Mouse (Mus musculus): Measurements from ENCODE around the gene Ptk6.
"Not testable (repeated sequence)": the region's sequence is repeated elsewhere in the genome, so short reads cannot be mapped to it uniquely, and the experiment has no call there.

Gene Ptk6

GRCm38 (mm10) chr2:181219538-181220216 lies 17.1 kb upstream of the Ptk6 start, which contains the start of gene Fndc11:
Gene Fndc11 (plus strand): TSS chr2:181220013.
- peak; percentile 15 for DNase-seq (ENCODE audit: low spot score)

- DNase-seq (ENCODE audit: low spot score): no peak
These were observed 16.4 kb upstream of the Ptk6 start for GRCm38 (mm10) chr2:181218881-181219485.

GRCm38 (mm10) chr2:181216037-181216436 lies 13.4 kb upstream of the Ptk6 start:
- DNase-seq (ENCODE audit: low spot score): no peak

GRCm38 (mm10) chr2:181213021-181213445 lies 10.4 kb upstream of the Ptk6 start, which contains the start of gene Srms:
Gene Srms (minus strand): TSS chr2:181213185.
- DNase-seq (ENCODE audit: low spot score): no peak

- DNase-seq (ENCODE audit: low spot score): no peak
These were observed 9.9 kb upstream of the Ptk6 start for GRCm38 (mm10) chr2:181212389-181213020.

- DNase-seq (ENCODE audit: low spot score): no peak
These were observed 3.5 kb upstream of the Ptk6 start for GRCm38 (mm10) chr2:181206118-181206517.

- no peak for DNase-seq (ENCODE audit: low spot score)
These were observed 3.1 kb upstream of the Ptk6 start for GRCm38 (mm10) chr2:181205678-181206077.

GRCm38 (mm10) chr2:181202886-181203285 lies 297 bp upstream of the Ptk6 start:
- no peak for DNase-seq (ENCODE audit: low spot score)

GRCm38 (mm10) chr2:181201606-181202005 lies 983 bp downstream of the Ptk6 start:
- DNase-seq (ENCODE audit: low spot score): no peak

GRCm38 (mm10) chr2:181196628-181197300 lies 5.8 kb downstream of the Ptk6 start:
- DNase-seq (ENCODE audit: low spot score): no peak

GRCm38 (mm10) chr2:181193044-181193443 lies 9.5 kb downstream of the Ptk6 start:
- DNase-seq (ENCODE audit: low spot score): no peak

- no peak for DNase-seq (ENCODE audit: low spot score)
These were observed 10.7 kb downstream of the Ptk6 start for GRCm38 (mm10) chr2:181191936-181192335.

GRCm38 (mm10) chr2:181191385-181191784 lies 11.2 kb downstream of the Ptk6 start:
- not testable (repeated sequence) for DNase-seq (ENCODE audit: low spot score)

GRCm38 (mm10) chr2:181189321-181189720 lies 13.3 kb downstream of the Ptk6 start:
- no peak for DNase-seq (ENCODE audit: low spot score)

- DNase-seq (ENCODE audit: low spot score): no peak
These were observed 13.9 kb downstream of the Ptk6 start for GRCm38 (mm10) chr2:181188681-181189080.

- peak; percentile 89 for DNase-seq (ENCODE audit: low spot score)
These were observed 15.2 kb downstream of the Ptk6 start, which contains the start of gene Ppdpf for GRCm38 (mm10) chr2:181187121-181188000. Gene Ppdpf (plus strand): TSS chr2:181187247.

GRCm38 (mm10) chr2:181186635-181187034 lies 16.0 kb downstream of the Ptk6 start:
- peak; percentile 79 for DNase-seq (ENCODE audit: low spot score)

- no peak for DNase-seq (ENCODE audit: low spot score)
These were observed 21.7 kb downstream of the Ptk6 start for GRCm38 (mm10) chr2:181180898-181181297.

GRCm38 (mm10) chr2:181178471-181178870 lies 24.1 kb downstream of the Ptk6 start:
- no peak for DNase-seq (ENCODE audit: low spot score)

- no peak for DNase-seq (ENCODE audit: low spot score)
These were observed 24.6 kb downstream of the Ptk6 start for GRCm38 (mm10) chr2:181178015-181178414.

- DNase-seq (ENCODE audit: low spot score): no peak
These were observed 27.9 kb downstream of the Ptk6 start for GRCm38 (mm10) chr2:181174646-181175045.
